Mouse (Mus musculus) adipocyte (in vitro differentiated cells): ENCODE data around the gene Ereg.

Experiments used
- DNase-seq: peaks from one replicate; pipeline ENCODE4 v3.0.0-alpha.2; 2016; ENCODE audit warnings: low spot score

Ereg gene

DNA sequence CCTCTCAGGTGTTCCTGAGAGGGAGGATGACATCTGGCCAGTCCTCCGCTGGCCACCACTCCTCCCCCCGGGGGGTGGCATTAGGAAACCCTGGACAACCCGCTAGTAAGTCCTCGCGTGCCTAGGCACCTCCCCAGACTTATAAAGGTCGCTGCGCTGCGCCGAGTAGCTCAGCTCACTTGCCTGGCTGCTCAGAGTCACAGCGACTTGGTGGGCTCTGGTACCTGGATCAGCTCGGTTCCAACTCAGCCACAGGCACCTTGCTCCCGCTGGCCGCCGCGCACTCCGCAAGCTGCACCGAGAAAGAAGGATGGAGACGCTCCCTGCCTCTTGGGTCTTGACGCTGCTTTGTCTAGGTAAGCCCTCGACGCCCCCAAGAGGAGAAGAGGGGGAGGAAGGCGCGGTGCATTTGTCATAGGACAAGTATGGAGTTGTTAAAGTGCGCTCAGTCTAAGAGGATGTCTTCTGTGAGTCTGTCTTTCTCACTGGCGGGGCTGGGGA lies at the start of gene Ereg:
Gene Ereg, plus strand, starts transcription at position 173 of the 501 bp plus-strand sequence.
- DNase-seq = peak; percentile 18

DNA sequence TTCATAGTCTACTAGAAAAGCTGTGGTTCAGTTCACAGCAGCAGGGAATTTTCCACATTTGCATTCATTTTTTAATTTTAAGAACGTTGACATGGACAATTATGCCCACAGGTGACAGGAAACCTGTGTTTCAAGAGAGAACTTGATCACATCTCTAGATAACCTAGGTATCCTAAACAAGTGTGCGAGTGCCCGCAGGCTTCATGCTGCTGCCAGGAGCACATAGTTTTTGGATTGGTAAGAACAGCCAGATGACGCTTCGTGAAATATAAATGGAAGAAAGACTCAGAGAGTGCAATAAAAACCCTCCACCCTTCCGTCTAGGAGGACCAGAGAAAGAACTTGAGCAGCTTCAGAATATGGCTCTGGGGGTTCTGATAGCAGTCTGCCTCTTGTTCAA lies 47.3 kb upstream of the Ereg start, which contains the start of gene Epgn:
Gene Epgn, plus strand, starts transcription at position 301 of the 400 bp plus-strand sequence.
- no peak for DNase-seq

DNA sequence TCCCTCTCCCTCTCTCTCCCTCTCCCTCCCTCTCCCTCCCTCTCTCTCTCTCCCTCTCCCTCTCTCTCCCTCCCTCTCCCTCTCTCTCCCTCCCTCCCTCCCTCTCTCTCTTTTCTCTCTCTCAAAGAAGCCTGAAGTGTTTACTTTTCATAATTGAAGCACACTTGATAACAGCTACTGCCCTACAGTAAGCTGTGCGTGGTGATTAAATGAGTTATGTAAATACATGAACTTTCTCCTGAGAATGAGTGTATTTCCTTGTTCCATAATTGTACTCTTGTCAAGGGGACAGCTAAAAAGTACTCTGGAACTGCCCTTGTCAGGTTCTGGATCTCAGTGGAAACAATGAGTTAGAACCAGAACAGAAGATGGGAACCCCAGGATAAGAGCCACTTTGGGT lies 46.6 kb upstream of the Ereg start:
- DNase-seq = no peak

DNA sequence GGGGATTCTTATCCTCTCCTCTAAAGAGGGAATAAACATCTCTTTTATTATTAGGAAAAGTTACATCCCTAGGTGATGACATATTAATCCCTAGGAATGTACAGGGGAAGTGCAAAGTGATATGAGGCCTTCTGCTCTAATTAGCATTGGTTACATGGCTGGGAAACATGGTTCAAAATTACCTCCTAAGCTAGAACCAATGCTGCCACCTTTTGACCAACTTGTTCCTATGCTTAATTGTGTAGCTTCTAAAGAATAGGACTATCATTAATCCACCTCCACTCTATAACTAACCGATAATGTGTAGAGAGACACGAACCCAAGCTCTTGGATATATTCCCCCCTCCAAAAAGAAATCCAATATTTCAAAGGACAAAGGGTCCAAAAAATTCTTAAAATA lies 43.8 kb upstream of the Ereg start:
- peak; percentile 55 for DNase-seq

DNA sequence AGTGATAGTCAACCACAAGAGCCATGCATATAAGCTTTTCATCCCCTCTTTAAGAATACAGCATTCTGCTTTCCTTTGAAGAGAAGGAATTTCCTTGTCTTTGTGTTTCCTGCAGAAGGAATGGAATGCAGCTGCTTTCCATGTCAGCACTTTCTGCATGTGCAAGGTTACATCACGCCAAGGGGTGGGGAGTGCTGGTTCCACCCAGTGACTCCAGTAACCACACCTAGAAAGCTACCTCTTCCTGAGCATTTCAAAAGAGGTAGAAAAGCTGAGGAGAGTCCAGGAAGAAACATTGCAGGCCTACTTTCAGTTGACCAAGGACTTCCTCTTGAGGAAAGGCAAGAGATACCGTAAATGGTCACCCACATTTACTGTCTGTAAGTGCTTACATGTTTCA lies 39.1 kb upstream of the Ereg start:
- DNase-seq = no peak

DNA sequence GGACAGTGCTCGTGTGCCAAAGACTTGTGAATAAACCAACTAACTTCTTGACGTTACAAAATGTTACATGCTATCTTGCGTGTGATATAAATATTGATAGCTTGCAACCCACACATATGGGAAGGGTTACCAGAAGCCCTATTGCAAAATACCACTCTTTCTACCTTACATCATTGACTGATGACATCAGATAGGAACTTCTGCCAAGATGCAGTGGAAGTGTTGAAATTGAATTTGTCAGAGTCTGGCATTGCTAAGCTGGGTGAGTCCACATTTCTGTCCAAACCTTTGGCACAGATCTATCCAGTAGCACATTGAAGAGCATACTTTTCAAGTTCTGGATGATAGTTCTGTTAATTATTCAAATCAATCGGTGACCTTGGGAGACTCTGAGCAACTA lies 37.8 kb upstream of the Ereg start:
- peak; percentile 98 for DNase-seq

DNA sequence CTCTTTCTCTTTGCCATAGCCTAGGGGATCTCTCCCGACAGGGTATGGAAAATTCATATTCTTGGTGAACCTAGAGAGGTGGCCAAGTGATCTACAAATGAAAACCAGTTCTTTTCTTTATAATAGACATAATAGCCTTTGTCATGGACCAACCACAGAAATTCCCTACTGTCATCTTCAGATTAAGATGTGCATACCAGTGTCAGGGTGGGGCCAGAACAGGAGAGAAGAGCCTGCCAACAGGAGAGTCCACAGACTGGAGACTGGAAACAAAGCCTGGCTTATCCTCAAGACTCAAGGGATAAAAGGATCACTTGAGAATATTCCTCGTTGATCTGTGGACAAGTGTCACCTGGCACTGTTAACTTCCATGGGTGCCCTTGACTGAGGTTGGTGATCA lies 36.7 kb upstream of the Ereg start:
- no peak for DNase-seq

DNA sequence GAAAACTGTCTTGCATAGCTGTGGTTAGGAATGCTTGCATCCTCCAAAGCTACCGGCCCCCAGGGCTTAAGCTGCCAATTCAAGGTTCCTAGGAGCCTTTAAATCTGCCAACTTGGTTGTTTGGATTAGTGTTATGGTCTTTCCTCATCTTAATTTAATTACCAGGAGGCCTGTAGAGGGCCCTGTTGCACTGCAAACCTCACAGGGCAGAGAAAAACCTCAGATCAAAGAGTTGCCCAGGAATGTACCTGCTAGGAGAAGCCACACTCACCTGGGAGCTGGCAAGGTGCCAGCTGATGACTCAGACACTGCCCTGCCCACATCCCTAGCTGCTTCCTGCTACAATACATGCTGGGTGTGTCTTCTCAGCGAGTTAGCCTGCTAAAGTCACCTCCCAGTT lies 35.9 kb upstream of the Ereg start:
- no peak for DNase-seq

DNA sequence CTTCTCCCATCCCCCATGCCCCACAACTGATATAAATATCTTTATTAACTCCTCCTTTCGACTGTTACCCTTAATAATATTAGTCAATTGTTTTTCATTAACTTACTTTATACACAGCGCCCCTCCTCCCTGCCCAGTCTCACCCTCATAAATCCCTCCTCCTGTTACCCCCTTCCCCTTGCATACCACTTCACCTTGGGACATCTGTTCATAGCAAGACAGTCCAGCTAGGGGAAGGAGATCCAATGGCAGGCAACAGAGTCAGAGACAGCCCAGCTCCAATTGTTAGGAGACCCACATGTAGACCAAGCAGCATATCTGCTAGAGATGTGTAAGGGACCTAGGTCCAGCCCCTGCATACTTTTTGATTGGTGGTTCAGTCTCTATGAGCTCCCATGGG lies 35.5 kb upstream of the Ereg start:
- DNase-seq = no peak

DNA sequence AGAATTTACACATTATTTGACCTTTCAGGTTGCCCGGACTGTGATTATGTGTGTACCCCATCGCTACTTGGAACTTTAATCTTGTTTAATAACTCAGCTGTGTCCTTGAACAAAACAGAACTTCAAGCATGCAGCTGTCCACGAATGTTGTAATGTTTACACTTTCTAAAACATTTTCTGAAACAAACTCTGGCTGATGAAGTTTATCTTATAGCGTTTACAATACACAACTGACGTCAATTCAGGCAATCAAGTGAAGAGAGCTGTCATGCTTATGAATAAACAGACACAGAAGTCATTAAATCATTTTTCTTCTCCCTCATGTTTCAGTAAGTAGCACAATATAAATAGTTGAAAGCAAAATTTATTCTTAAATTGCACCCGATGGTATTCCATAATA lies 26.4 kb upstream of the Ereg start:
- DNase-seq = no peak

DNA sequence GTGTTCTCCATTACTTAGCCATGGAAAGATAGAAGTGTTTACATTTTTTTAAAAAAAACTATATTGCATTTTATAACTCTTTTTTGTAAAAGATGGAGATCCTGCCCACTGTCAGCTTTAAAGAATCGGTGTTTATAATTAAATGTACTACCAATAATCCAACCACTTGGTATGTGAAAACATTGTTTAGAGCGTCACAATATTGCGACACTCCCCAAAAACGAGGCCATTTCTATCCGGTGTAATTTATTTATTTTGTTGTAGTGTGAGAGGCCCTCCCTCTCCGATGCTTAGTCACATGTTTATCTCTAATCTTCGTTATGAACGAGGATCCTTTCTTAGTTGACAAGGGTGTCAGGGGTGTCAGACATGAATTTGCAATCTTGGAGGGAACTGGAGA lies 26.0 kb upstream of the Ereg start:
- no peak for DNase-seq

DNA sequence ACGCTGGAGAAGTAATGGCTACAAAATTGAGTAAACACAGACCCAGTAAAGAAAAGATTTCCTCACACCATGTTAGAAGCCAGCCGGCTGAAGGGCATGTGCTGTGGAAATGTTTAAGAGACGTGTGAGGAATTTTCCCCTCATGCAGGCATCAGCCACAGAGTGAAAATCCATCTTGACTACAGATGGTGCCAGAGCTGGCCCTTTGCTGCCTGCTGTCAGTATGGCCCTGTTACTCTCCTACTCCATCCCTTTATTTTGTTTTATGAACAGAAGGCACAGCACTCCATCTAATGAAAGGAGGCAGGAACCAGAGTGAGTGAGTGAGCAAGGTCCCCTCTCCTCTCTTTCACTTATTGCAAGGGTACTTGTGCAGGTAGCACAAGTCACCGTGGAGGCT lies 2.1 kb upstream of the Ereg start:
- DNase-seq = peak; percentile 21

DNA sequence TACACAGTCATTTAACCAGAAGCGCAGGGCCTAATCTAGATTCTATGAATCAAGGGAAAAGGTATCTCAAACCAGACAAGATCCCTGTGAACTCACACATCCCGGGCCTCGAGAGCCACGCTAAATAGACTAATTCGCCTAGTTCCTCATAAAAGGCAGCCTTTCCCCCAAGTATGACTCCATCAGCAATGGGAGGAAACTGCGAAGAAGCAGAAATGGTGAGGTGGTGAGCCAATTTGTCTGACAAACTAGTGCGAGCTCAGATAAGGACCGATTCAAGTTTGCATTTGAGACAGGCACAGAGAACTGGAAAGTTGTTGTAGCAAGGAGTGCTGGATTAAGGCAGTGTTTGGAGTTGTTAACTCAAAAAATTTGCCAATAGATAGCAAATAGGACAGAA lies 796 bp upstream of the Ereg start:
- DNase-seq = peak; percentile 18

DNA sequence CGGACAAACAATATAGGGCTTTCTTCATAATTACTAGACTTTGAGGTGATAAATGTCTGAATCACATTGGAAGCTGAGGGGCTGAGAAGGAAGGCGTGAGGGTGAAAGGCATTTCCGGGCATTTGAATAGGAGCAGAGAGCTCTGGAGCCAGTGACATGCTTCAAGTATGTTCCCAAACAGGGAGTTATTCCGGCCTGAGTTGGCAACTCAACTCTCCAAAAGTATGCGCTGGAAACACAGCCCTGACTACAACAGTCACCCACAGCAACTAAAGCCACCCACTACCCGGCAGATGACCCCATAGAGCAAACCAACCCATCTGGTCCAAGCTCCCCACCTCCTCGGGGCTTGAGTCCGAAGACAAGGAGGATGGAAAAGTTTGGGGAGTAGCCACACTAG lies 396 bp upstream of the Ereg start:
- DNase-seq = peak; percentile 14

DNA sequence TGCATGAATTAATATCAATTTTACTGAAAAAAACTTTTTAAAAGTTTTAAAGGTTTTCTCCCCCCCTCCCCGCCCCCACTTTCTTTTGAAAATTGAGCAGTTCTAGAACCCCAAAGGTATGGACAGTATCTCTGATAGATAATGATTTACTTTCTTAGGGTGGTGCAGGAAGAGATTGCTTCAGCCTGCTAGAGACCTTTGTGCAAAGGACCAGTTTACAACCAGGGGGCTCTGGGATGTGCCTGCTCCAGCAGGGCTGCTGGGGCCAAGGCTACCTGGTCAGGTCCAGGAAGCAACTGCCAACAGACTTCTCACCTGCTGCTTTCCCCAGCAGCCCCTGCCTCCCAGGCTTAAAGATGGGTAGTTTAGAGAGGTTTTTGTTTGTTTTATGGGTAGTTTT lies 599 bp downstream of the Ereg start:
- DNase-seq = no peak

DNA sequence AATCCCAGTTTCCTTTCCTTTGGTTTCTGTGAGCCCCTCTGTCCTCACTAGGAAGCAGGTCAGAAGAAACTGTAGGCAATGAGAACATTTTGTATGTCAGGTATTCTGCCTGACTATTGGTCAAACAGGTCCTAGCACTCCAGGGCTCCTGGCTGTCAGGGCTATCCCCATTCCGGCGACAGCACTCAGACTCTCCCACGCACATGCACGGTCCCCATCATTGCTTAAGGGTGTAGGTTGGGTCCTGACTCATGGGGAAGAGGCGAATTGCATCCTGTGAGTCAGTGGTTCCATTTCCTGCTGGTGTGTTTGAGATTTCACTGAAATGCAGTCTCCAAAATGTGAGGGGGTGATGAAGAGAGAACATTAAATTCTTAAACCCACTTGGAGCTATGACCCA lies 8.6 kb downstream of the Ereg start:
- no peak for DNase-seq

DNA sequence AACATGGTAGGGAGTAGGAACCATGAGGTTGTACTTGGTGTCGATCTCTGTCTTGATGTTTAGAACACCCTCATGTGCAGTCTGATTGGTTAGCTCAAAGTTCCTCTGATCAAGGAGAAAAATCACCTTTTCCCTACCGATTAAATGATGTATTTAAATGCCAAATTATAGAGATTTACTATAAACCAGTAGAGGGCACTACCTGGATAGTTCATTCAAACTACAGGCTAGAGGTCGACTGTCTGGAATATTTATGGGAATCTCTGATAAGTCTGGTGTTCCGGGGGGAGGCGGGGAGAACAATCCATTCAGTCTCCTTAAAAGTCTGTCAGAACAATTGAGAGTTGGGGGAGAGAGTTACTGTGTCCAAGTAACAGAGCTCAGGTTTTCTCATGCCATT lies 10.9 kb downstream of the Ereg start:
- DNase-seq = no peak

DNA sequence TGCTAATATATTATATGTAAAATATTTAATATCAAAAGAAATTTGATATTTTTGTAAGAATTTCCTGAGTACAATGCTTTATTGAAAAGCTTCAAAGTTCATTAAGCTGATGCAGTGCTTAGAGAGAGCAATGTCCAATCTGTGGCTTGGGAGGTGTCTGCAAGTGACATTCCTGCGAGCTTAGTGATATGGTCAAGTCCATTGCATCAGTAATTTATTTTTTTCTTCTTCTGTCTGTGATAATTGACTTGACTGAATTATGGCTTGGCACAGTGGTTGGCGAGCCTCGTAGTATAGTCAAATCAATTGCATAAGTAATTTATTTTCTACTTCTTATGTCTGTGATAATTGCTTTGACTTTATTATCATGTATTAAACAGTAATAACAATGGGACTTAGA lies 15.9 kb downstream of the Ereg start:
- no peak for DNase-seq

DNA sequence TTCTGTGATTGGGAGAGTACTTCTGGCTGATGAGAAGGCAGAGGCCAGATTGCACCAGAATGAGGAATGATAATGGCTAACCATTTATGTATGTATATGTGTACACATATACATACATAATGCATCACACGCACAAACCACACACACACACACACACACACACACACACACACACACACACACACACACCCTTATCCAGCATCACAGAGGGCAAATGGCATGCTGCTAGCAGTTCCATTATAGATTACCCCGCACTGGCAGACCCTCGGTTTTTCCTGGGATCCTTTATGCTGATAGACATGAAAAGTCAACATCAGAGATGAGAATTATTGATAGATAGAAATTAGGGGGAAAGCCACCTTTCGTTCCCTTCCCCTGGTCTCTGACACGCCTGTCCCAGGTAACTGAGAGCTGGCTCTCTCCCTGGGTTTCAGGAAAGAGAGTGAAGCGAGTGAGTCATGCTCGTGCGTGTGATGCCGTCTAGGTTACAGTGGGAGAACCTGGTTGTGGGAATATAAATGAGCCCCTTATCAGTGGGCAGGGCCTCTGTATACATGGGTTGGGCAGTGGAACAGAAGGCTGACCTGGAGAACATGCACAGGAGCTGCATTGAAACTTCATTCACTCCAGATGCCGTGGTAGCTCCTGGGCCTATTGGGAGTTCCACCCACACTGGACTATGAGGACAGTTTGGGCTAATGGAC lies 23.6 kb downstream of the Ereg start:
- no peak for DNase-seq

DNA sequence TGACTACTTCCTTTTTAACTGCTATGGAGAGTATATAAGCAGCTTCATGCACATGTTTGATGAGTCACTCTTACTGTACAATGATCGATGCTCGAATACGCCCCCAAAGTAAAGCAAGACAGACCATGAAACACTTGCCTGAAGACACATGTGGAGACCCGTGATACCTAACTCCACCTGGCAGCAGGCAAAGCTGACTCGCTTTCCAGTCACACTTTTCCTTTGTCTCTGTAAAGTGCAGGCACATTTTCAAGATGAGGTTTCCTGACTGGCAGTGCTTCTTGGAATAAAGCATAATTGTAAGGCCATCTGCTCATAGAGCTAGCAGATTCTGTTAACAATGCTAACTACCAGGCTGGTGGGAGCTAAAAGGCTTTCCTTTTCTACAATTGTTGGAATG lies 27.3 kb downstream of the Ereg start:
- no peak for DNase-seq

DNA sequence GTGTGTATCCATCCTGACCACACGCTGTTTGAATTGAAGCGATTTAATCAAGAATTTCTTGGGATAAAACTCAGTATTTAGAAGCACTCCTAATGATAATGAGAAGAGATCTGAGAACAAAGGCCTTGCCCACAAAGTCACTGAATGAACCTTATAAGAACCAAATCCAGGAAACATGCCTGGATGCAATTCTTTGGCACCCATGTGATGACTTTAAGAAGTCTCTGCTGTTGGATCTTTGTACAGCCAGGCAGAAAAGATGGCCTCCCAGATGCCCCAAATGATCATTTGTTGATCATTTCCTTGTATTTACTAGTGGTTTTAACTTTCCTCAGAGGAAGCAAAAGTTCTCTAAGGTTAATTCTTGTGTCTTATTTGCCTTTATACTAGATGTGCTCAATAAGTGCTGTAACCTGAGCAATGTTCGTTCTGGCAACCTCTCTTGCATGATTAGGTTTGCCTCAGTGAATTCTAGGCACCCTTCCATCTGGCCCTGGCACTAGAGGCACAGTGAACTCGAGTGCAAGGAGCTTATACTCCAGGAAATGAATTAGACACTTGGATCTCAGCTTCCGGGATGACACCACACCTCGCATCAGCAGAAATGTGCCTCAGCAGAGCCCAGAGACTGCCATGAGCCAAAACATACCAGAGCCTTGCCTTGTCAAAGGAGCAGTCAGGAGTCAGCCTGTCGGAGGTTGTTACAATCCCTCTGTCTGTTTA lies 29.7 kb downstream of the Ereg start:
- DNase-seq = peak; percentile 77

DNA sequence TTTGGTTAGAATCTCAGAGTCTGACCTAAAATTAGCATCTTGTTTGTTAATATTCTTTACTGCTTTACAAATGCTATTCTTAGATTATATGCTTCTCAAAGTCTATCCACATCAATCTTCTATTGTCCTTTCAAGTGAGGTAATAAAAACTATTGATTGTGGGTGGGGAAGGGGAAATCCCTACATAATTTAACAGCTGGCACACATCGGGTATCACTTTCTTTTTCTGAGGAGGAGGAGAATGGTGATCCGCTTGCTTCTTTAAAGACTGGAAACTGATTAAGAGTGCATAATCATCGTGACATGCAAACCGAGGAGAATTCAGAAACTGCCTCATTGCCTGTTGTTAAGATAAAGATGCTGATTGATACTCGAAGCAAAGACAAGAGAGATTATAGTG lies 31.8 kb downstream of the Ereg start:
- no peak for DNase-seq

DNA sequence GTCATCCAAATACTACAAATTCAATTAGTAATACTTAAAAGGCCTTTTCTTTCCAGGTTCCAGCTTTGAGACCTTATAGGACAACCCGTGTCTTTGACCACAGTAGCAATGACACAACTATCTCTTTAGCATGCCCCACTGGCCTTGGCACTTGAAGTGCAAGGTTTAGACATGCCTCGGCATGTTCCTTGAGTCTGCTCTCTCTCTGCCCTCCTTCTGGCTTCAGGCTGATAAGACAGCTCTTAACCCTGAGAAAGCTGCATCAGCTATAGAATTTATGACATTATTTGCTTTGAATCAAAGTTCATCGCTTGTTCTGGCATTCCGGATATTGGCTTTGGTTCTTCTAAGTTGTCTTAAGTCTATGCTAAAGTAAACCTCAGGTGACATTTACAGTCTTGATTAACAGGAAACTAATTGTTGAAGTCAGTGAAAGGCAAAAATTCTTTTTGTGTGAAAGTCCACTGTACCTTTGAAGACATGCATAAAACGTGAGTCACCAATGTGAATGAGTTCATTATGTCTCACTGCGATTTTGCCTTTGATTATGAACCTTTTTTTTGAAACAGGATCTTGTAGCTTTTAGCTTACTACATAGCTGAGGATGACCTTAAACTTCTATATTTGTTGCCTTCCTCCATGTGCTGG lies 35.7 kb downstream of the Ereg start:
- no peak for DNase-seq
